Mouse (Mus musculus) CD4-positive, CD25-positive, alpha-beta regulatory T cell, adult 4 months (primary cell): Measurements from ENCODE around the gene Celsr3. TPM values are rescaled to one million over a fixed set of nuclear protein-coding genes. Genes with fewer than 3 reads are reported as not detected.

Experiments used
- ATAC-seq: one replicate; pipeline ENCODE4 v1.8.0; 2017
- polyA plus RNA-seq, 2 experiments: library from polyadenylated mRNA; unstranded; fragments of 100-300 nt; shearing (Covaris generic); gene quantifications; one replicate each; pipeline ENCODE4 v1.2.1; 2017

Gene Celsr3
- polyA plus RNA-seq = under 1 TPM in 1 of 2 experiments, not detected in 1; 0.05 TPM

- ATAC-seq = no peak
These were observed at the start of gene Celsr3 for GRCm38 (mm10) chr9:108825820-108826699. Celsr3 (plus strand) TSS chr9:108826320.

- no peak for ATAC-seq
These were observed 49.5 kb upstream of the Celsr3 start for GRCm38 (mm10) chr9:108776614-108777013.

GRCm38 (mm10) chr9:108777276-108777675, 48.8 kb upstream of the Celsr3 start:
- no peak for ATAC-seq

GRCm38 (mm10) chr9:108780959-108781358, 45.2 kb upstream of the Celsr3 start:
- ATAC-seq = no peak

- no peak for ATAC-seq
These were observed 44.2 kb upstream of the Celsr3 start for GRCm38 (mm10) chr9:108781891-108782290.

- ATAC-seq = no peak
These were observed 43.1 kb upstream of the Celsr3 start for GRCm38 (mm10) chr9:108782836-108783547.

GRCm38 (mm10) chr9:108783548-108784463, 42.3 kb upstream of the Celsr3 start, which contains the start of gene Ip6k2:
Ip6k2 (plus strand) TSS chr9:108783796.
- peak; percentile 93 for ATAC-seq

- ATAC-seq = no peak
These were observed 40.7 kb upstream of the Celsr3 start for GRCm38 (mm10) chr9:108785416-108785815.

- ATAC-seq = no peak
These were observed 39.6 kb upstream of the Celsr3 start for GRCm38 (mm10) chr9:108786494-108786893.

- ATAC-seq = no peak
These were observed 39.0 kb upstream of the Celsr3 start for GRCm38 (mm10) chr9:108787080-108787479.

GRCm38 (mm10) chr9:108788713-108789112, 37.4 kb upstream of the Celsr3 start:
- ATAC-seq = no peak

GRCm38 (mm10) chr9:108792307-108792706, 33.8 kb upstream of the Celsr3 start:
- no peak for ATAC-seq

- peak; percentile 53 for ATAC-seq
These were observed 33.4 kb upstream of the Celsr3 start for GRCm38 (mm10) chr9:108792730-108793129.

- no peak for ATAC-seq
These were observed 30.8 kb upstream of the Celsr3 start for GRCm38 (mm10) chr9:108795281-108795680.

- no peak for ATAC-seq
These were observed 30.4 kb upstream of the Celsr3 start for GRCm38 (mm10) chr9:108795762-108796161.

- no peak for ATAC-seq
These were observed 29.7 kb upstream of the Celsr3 start for GRCm38 (mm10) chr9:108796351-108796981.

- ATAC-seq = no peak
These were observed 28.6 kb upstream of the Celsr3 start for GRCm38 (mm10) chr9:108797477-108797876.

- ATAC-seq = no peak
These were observed 27.5 kb upstream of the Celsr3 start for GRCm38 (mm10) chr9:108798508-108799075.

GRCm38 (mm10) chr9:108799564-108799963, 26.6 kb upstream of the Celsr3 start:
- no peak for ATAC-seq

GRCm38 (mm10) chr9:108805768-108806167, 20.4 kb upstream of the Celsr3 start:
- no peak for ATAC-seq

GRCm38 (mm10) chr9:108806379-108806778, 19.7 kb upstream of the Celsr3 start:
- no peak for ATAC-seq

- no peak for ATAC-seq
These were observed 19.3 kb upstream of the Celsr3 start for GRCm38 (mm10) chr9:108806831-108807230.
